Mouse (Mus musculus): ENCODE results near the gene Bbs7. TPM values are rescaled to one million over a fixed set of nuclear protein-coding genes. Genes with fewer than 3 reads are reported as not detected.

Gene Bbs7
- polyA plus RNA-seq, 1 experiment from 2014 or later: 16.2 TPM

DNA sequence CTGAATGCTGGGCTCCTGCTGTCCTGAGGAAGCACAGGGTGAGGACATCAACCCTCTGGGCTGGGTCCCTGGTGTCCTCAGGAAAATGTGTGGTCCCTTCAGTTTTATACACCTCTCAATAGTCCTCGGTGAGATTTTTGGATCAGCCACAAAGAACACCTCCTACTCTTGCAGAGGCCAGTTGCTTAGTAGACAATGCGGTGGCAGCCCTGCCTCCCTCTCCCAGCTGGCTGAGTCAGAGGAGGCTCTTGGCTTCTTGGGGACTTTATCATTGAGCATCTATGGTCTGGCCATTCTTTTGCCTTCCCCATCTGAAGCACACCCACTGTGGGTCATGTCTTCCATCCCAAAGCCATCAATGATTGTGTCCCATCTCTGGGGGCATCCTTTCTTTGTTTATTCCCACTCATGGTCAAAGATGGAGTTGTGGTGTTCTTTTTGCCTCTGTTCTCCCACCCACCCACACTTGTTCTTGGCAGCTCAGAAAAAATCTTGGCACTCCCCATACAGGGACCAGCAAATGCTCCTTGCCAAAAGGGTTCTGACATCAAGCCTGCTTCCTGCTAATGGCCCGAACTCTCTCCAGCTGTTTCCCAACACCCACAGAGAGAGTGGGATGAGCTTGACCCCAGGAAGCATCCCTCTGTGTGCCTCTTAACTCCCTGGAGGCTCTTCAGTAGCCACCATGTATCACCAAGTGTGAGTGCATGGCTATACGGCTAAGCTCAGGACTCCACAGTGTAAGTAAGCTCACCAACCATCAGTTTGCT, 75.4 kb downstream of the Bbs7 start:
- no peaks in the 10 kb centered on the region for H3K9me3 ChIP-seq
- no peak overlapping the region for H3K4me3 ChIP-seq
- no peak for DNase-seq (ENCODE audit: low spot score)
- peaks cover 3% of the 10 kb centered on the region; the same call in 1 of the 2 replicates for H3K27me3 ChIP-seq (replicated peaks; ENCODE audit: low read depth, poor library complexity, severe bottlenecking)
- H3K36me3 ChIP-seq (replicated peaks): no peaks in the 10 kb centered on the region
- H3K4me1 ChIP-seq: peaks cover 6% of the 10 kb centered on the region
- no peak overlapping the region for H3K27ac ChIP-seq (replicated peaks)
- WGBS: 85% methylated on average over 4 of the region's 4 CpGs

DNA sequence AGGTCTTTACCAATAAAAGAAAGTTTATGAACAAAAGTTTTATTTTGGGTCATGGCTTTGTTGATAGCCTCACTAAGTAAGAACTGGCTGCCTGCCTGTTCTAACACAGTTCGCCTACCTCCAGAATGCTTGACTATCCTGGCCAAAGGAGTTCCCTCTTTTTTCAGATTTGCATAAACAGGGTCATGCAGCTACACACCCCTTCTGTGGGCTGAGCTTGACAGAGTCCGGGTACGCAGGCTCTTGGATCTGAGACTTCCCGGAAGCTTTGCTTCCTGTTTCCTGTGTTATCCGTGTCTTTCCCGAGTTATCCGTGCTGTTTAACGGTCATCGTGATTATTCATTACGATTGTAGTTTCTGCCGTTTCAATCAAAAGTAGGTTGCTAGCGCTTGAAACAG, 77.2 kb downstream of the Bbs7 start:
- DNase-seq (ENCODE audit: low spot score): no peak
- WGBS: 91% methylated on average over 12 of the region's 12 CpGs
- Histone ChIP-seq H3K36me3 (replicated peaks) (no peaks in the 10 kb centered on the region), H3K4me3 (no peak overlapping the region), H3K4me1 (peaks cover 15% of the 10 kb centered on the region), H3K27ac (replicated peaks) (no peak overlapping the region), H3K9me3 (no peaks in the 10 kb centered on the region), H3K27me3 (replicated peaks; ENCODE audit: low read depth, poor library complexity, severe bottlenecking) (peaks cover 21% of the 10 kb centered on the region)

DNA sequence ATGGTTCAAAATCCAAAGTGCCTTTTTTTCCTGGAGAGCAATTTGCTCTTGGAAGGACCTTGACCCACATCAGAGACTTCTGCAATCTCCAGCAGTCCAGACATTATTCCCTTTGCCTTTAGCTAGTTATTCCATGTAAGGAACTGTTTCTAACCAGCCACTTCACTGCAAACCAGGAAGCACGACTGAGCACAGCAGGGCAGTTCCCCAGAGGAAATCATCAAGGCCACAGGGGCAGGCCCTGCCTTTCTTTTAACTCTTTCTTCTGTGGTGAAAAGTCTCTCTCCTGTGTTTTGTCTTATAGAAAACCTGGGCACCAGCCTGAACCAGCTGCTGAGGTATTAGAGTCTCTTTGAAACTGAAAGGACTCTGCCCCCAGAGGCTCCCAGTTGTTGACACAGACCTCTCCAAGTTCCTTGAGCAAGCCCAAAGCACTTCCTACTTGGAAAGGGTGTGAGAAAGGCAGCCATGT, 80.0 kb downstream of the Bbs7 start:
- Histone ChIP-seq H3K36me3 (replicated peaks) (no peaks in the 10 kb centered on the region), H3K9me3 (no peaks in the 10 kb centered on the region), H3K4me3 (no peak overlapping the region), H3K27ac (replicated peaks) (no peak overlapping the region), H3K27me3 (replicated peaks; ENCODE audit: low read depth, poor library complexity, severe bottlenecking) (peaks cover 34% of the 10 kb centered on the region), H3K4me1 (peaks cover 15% of the 10 kb centered on the region)
- WGBS: 2% methylated on average over 1 of the region's 1 CpGs
- DNase-seq (ENCODE audit: low spot score): peak; percentile 21

DNA sequence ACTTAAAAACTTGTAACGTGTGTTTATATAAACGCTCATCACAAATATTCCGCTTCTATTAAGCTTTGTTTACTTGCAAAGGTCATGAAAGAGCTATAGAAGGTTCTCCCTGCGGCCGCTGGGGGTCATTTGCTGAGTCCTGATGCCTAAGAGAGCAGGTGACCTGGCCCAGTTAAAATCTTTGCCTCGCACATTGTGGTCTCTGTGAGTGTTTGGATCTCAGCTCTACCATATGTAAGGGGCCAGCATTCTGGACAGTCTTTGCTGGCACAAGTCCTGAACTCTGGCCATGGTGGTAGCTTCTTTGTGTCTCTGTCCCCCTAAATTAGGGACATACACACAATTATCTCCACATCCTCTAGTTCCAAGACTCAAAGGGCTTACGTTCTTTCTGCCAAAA, 80.5 kb downstream of the Bbs7 start:
- Histone ChIP-seq H3K27ac (replicated peaks) (no peak overlapping the region), H3K27me3 (replicated peaks; ENCODE audit: low read depth, poor library complexity, severe bottlenecking) (peaks cover 34% of the 10 kb centered on the region), H3K9me3 (no peaks in the 10 kb centered on the region), H3K4me1 (peaks cover 15% of the 10 kb centered on the region), H3K4me3 (no peak overlapping the region), H3K36me3 (replicated peaks) (no peaks in the 10 kb centered on the region)
- DNase-seq (ENCODE audit: low spot score): no peak
- 31% methylated on average over 7 of the region's 7 CpGs for WGBS

DNA sequence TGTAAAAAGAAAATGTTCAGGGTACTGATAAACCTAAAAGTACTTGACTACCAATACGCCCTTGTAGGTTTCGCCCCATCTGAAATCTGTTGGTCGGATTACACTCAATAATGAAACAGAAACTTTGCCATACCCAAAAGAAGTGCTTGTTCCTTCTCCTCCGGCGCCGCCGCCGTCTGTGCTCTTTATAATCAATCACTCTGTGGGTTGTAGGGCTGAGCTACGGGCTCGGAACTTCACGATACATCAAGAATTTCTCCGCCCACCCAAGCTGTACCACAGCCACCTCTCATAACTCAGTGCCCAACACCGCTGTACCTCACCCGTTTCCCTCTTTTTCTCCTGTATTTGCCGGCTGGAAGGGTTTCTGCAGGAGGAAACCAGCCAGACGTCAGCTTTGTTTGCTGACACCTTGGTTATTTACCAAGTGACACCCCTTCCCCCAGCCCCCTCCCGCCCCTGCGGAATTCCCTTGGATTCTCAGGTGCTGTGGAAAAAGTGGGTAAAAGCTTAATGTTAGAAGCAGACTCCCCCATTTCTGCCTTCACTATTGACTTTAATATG, 81.2 kb downstream of the Bbs7 start:
- H3K27me3 ChIP-seq (replicated peaks; ENCODE audit: low read depth, poor library complexity, severe bottlenecking): peaks cover 34% of the 10 kb centered on the region
- H3K4me1 ChIP-seq: peaks cover 15% of the 10 kb centered on the region
- 14% methylated on average over 18 of the region's 18 CpGs for WGBS
- peak overlapping the region; percentile 45 for H3K4me3 ChIP-seq
- DNase-seq (ENCODE audit: low spot score): peak; percentile 25
- no peak overlapping the region for H3K27ac ChIP-seq (replicated peaks)
- H3K36me3 ChIP-seq (replicated peaks): no peaks in the 10 kb centered on the region
- no peaks in the 10 kb centered on the region for H3K9me3 ChIP-seq

DNA sequence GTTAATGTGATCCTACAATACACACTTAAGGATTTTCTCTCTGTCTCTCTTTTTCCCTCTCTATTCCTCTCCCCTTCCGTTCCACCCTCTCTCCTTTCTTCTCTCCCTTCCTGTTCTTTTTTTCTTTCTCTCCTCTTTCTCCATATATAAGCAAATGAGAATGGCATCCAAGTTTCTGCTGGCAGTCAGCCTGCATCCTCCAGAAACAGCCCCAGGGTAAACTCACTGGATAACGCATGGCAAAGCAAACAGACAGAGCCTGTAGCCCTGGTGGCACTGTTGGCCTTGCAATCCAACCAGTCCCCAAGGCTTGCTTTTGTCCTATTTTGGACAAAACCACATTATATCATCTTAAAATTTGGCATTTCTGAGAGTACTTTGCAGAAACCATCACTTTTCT, 82.0 kb downstream of the Bbs7 start:
- peaks cover 15% of the 10 kb centered on the region for H3K4me1 ChIP-seq
- 25% methylated on average over 2 of the region's 2 CpGs for WGBS

DNA sequence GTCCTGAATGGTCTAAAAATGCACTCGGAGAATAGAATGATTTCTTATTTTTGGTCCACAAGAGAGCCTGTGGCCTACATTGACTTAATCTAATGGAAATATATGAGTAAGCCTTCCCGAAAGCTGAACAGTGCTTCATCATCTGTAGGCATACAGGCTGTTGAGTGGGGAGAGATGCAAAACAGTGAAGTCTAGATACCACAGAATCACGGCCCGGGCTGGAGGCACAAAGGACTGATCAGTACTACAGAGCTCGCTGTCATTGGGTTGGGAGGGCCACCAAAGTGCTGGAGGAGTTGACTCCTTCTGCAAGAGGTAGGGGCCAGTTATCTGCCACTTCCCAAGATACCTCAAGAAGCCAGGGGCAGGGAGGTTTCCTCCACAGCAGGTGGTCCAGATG, 82.5 kb downstream of the Bbs7 start:
- DNase-seq (ENCODE audit: low spot score): no peak
- H3K27me3 ChIP-seq (replicated peaks; ENCODE audit: low read depth, poor library complexity, severe bottlenecking): peaks cover 34% of the 10 kb centered on the region
- peaks cover 15% of the 10 kb centered on the region for H3K4me1 ChIP-seq
- H3K27ac ChIP-seq (replicated peaks): no peak overlapping the region
- no peaks in the 10 kb centered on the region for H3K36me3 ChIP-seq (replicated peaks)
- H3K9me3 ChIP-seq: no peaks in the 10 kb centered on the region
- H3K4me3 ChIP-seq: no peak overlapping the region
- 70% methylated on average over 5 of the region's 5 CpGs for WGBS

More for the DNA sequence above, 82.0 kb downstream of the Bbs7 start:
- Histone ChIP-seq H3K9me3 (no peaks in the 10 kb centered on the region), H3K27me3 (replicated peaks; ENCODE audit: low read depth, poor library complexity, severe bottlenecking) (peaks cover 34% of the 10 kb centered on the region), H3K4me3 (no peak overlapping the region), H3K27ac (replicated peaks) (no peak overlapping the region), H3K36me3 (replicated peaks) (no peaks in the 10 kb centered on the region)
- DNase-seq (ENCODE audit: low spot score): no peak

DNA sequence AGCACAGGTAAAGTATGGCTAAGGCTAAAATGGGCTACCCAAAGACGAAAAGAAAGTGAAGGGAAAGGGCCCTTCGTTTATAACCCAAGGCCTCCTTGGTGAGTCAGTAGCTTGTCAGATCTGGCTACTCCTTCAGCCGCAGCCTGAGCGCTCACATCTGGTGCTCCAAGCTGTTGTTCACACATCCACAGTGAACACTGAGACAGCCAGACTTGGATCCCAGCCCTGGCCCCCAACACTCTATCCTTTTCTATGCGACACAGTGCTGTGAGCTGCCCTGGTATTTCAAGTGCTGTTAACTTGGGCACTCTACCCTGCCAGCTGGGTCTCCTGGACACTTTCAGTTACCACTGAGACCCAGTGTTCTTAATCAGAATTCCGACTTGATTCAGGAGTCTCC, 82.9 kb downstream of the Bbs7 start:
- DNase-seq (ENCODE audit: low spot score): no peak
- H3K27ac ChIP-seq (replicated peaks): no peak overlapping the region
- no peak overlapping the region for H3K4me3 ChIP-seq
- H3K9me3 ChIP-seq: no peaks in the 10 kb centered on the region
- H3K36me3 ChIP-seq (replicated peaks): no peaks in the 10 kb centered on the region
- H3K27me3 ChIP-seq (replicated peaks; ENCODE audit: low read depth, poor library complexity, severe bottlenecking): peaks cover 34% of the 10 kb centered on the region
- 92% methylated on average over 6 of the region's 6 CpGs for WGBS
- peaks cover 15% of the 10 kb centered on the region for H3K4me1 ChIP-seq

DNA sequence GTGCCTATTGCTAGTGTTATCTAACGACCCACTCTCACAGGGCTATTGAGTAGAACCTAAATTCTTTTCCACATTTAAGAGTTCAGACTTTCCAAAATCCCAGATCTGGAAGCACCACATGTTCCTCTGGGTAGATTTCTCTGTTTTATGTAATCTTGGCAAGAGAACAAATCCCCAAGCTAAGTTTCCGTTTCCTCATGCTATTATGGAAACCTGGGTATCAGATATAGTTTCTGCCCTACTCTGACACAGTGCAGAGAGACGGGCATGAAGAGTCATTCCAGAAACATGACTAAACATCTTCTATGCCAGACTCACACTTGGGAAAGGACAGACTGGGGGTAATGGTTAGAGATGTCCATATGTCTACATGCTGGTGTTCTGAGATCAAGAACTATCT, 88.8 kb downstream of the Bbs7 start:
- peaks cover 47% of the 10 kb centered on the region for H3K27me3 ChIP-seq (replicated peaks; ENCODE audit: low read depth, poor library complexity, severe bottlenecking)
- WGBS: 82% methylated on average over 3 of the region's 3 CpGs
- no peak overlapping the region for H3K27ac ChIP-seq (replicated peaks)
- H3K9me3 ChIP-seq: no peaks in the 10 kb centered on the region
- peaks cover 10% of the 10 kb centered on the region for H3K4me1 ChIP-seq
- no peak for DNase-seq (ENCODE audit: low spot score)
- no peaks in the 10 kb centered on the region for H3K36me3 ChIP-seq (replicated peaks)
- H3K4me3 ChIP-seq: no peak overlapping the region

Other genes with a start within 250 kb of the Bbs7 start
- 104 and 116 TPM in 2 replicates for gene Anxa5, start 137.6 kb downstream of the Bbs7 start, polyA plus RNA-seq (2016; fragmentation: Nextera tagmentation; extraction: Ambion mirVana)
- gene 1810062G17Rik, start 137.5 kb downstream of the Bbs7 start, polyA plus RNA-seq (2016; fragmentation: Nextera tagmentation; extraction: Ambion mirVana): 0.39 and 0.78 TPM in 2 replicates
- not detected in 2 replicates for gene Gm11549, start 91.7 kb downstream of the Bbs7 start, polyA plus RNA-seq (2016; fragmentation: Nextera tagmentation; extraction: Ambion mirVana)
- 98.2 and 102 TPM in 2 replicates for gene Exosc9, start 60.9 kb downstream of the Bbs7 start, polyA plus RNA-seq (2016; fragmentation: Nextera tagmentation; extraction: Ambion mirVana)
- 225 and 229 TPM in 2 replicates for gene Ccna2, start 41.3 kb downstream of the Bbs7 start, polyA plus RNA-seq (2016; fragmentation: Nextera tagmentation; extraction: Ambion mirVana)
- gene Trpc3, start 76.7 kb upstream of the Bbs7 start, polyA plus RNA-seq (2016; fragmentation: Nextera tagmentation; extraction: Ambion mirVana): 2.7 and 3.5 TPM in 2 replicates
- gene 4932438A13Rik, start 249.6 kb upstream of the Bbs7 start, polyA plus RNA-seq (2016; fragmentation: Nextera tagmentation; extraction: Ambion mirVana): 31.8 and 35.0 TPM in 2 replicates